Mouse (Mus musculus): ENCODE measurements around the gene Hspg2. TPM values are rescaled to one million over a fixed set of nuclear protein-coding genes. Genes with fewer than 3 reads are reported as not detected.
"Not testable (repeated sequence)": the region's sequence is repeated elsewhere in the genome, so short reads cannot be mapped to it uniquely, and the experiment has no call there.

Gene Hspg2
- total RNA-seq, 2 experiments from 2014 or later, result 11.6 to 12.9 TPM

DNA sequence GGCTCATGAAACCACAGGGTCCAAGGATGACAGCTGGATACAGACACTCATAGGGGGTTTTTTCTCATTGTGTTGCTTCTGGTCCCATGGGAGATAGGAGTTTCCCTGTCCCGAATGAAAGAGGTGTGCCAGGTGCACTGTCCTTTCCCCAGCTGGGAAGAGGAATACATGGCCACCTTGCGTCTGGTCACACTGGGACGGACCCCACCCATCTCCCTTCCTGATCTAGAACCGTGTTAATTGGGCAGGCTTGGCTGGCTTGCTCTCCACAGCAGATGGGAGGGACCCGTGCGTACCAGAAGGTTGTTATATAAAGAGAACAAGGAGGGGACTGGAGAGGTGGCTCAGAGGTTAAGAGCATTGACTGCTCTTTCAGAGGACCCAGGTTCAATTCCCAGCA lies 59.3 kb downstream of the Hspg2 start:
- intact Hi-C loops (cut with DNase I), result no loop called here

DNA sequence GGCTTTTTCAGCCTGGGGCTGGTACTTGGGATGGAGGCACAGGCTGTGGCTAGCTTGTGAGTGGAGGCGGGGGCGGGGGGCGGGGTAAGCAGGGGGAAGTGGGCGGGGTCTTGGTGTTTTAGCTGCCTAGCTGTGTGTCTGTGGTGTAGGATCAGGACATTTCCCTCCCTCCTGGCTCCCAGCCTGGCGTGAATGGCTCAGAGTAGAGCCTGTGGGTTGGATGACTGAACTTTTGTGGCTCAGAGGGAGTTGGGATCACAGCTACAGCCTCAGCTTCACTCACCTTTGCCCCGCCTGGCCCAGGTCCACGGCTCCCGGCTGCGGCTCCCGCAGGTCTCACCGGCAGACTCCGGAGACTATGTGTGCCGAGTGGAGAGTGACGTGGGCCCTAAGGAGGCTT lies 71.8 kb downstream of the Hspg2 start:
- intact Hi-C loops (cut with DNase I), result no loop called here
- DNase-seq (ENCODE audit: low spot score in 2 of 2), result no peak

More for the DNA sequence above, 59.3 kb downstream of the Hspg2 start:
- no peak for DNase-seq (ENCODE audit: low spot score in 2 of 2)

- intact Hi-C loops (cut with DNase I), result no loop called here
Measured at GRCm38 (mm10) chr4:137542968-137543367, 74.4 kb downstream of the Hspg2 start.

GRCm38 (mm10) chr4:137545568-137545967 lies 77.0 kb downstream of the Hspg2 start:
- intact Hi-C loops (cut with DNase I), result no loop called here
- DNase-seq (ENCODE audit: low spot score in 2 of 2), result no peak

More at GRCm38 (mm10) chr4:137542968-137543367, 74.4 kb downstream of the Hspg2 start:
- DNase-seq (ENCODE audit: low spot score in 2 of 2), result no peak

DNA sequence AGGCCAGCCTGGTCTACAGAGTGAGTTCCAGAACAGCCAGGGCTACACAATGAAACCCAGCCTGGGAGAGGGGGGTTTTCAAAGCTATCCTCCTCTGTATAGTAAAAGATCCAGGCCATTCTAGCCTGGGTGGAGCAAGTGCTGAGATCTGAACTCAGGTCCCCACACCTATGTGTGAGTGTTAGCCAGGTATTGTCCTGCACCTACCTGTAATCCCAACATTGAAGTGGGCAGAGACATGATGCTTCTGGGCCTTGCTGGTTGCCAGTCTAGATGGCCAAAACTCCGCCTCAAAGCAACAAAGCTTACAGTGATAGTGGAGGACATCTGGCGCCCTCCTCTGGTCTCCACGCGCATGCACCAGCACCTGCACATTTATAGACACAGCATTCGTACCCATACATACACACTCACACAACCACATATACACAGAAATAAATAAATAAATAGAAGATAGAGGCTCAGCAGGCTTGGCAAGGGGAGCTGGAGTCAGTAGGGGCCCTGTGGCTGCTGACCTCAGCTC lies 77.5 kb downstream of the Hspg2 start:
- intact Hi-C loops (cut with DNase I), result no loop called here
- DNase-seq (ENCODE audit: low spot score in 2 of 2), result peak; percentile 36 to 50

- DNase-seq (ENCODE audit: low spot score in 2 of 2), result no peak
- intact Hi-C loops (cut with DNase I), result no loop called here
Measured at GRCm38 (mm10) chr4:137553466-137553865, 84.9 kb downstream of the Hspg2 start.

- no peak for DNase-seq (ENCODE audit: low spot score in 2 of 2)
- intact Hi-C loops (cut with DNase I), result no loop called here
Measured at GRCm38 (mm10) chr4:137556673-137557210, 88.2 kb downstream of the Hspg2 start.

DNA sequence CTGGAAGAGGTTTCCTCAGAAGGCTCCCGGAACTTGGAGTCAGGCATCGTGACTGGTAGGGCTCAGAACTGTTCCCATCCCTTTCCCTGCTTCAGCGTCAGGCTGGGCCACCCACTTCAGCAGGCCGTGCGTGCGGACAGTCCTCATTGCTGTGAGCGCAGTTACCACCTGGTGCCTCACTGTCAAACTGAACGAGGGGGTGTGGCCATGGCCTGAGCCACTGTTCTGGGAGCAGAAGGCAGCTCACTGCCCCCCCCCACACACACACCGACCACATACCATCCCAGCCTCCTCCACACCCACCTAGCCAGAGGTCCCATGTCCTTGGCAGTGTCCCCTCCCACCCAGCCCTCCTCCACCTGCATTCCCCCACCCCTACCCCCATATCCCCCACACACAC lies 101.3 kb downstream of the Hspg2 start:
- DNase-seq (ENCODE audit: low spot score in 2 of 2), result no peak
- intact Hi-C loops (cut with DNase I), result no loop called here

DNA sequence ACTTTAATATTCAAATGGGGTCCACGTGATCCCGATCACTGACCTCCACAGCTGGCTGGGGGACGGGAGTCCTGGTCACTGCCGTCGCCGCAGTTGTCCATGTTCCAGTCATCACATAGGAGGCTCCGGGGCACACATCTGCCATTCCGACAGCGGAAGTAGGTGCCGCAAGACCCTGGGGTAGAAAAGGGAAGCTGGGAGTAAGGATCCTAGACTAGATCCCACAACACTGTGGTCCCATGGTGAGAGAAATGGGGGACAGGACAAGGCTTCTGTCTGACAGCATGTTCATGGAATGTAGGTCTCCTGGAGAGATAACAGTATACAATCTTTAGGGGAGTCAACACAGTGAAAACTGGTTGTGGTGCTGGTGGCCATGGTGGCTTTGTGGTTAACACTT lies 105.9 kb downstream of the Hspg2 start, which contains the start of gene Ldlrad2:
Gene Ldlrad2 (minus strand): TSS at position 101 of the 400 bp plus-strand sequence.
- intact Hi-C loops (cut with DNase I), result no loop called here
- no peak for DNase-seq (ENCODE audit: low spot score in 2 of 2)

GRCm38 (mm10) chr4:137577486-137577885 lies 108.9 kb downstream of the Hspg2 start:
- intact Hi-C loops (cut with DNase I), result loop anchor here (5.0 kb wide), 1 partner anchor 130 kb away; no protein-coding TSS in a partner anchor
- no peak for DNase-seq (ENCODE audit: low spot score in 2 of 2)

GRCm38 (mm10) chr4:137578181-137578845 lies 109.7 kb downstream of the Hspg2 start:
- peak in 1 of 2 experiments; percentile 27 for DNase-seq (ENCODE audit: low spot score in 2 of 2)
- intact Hi-C loops (cut with DNase I), result loop anchor here (5.0 kb wide), 1 partner anchor 131 kb away; no protein-coding TSS in a partner anchor

DNA sequence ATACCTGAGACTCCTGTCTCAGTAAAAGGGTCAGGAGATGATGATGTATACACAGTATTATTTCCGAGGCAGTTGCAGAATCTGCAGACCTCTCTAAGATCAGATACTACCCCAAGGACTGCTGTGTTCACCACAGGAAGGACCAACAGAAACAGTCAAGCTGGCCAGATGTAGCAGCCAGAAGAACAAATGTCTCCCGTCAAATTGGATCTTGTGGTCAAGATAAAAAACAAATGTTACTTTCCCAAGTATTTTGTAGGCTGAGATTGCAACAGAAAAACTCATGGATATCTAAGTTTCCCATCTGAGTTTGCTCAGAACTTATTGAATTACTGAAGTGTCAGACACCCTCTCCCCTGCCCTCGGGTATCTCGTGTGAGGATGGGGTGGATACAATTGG lies 111.2 kb downstream of the Hspg2 start:
- DNase-seq (ENCODE audit: low spot score in 2 of 2), result no peak
- intact Hi-C loops (cut with DNase I), result loop anchor here (5.0 kb wide), 1 partner anchor 132 kb away; no protein-coding TSS in a partner anchor

- no peak for DNase-seq (ENCODE audit: low spot score in 2 of 2)
- intact Hi-C loops (cut with DNase I), result no loop called here
Measured at GRCm38 (mm10) chr4:137580299-137580698, 111.7 kb downstream of the Hspg2 start.

DNA sequence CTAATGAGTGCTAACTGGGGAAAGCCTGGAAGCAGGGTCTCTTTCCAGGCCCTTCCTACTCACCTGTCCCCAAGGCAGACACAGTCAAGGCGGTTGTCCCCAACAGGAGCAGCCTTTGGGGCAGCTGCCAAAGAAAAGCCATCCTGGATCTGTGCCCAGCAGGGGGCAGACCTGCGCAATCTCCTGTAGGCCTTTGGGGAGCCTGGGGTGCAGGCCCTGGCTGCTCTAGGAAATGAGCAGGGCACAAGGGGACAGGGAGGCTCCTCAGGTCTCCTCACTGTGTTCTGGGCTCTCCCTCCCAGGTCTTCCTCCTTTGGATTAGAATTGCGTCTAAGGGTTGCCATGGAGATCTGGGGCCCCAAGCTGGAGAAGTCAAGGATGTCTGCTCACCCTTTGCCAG lies 113.2 kb downstream of the Hspg2 start:
- DNase-seq (ENCODE audit: low spot score in 2 of 2), result no peak
- intact Hi-C loops (cut with DNase I), result no loop called here

GRCm38 (mm10) chr4:137589095-137589494 lies 120.5 kb downstream of the Hspg2 start:
- intact Hi-C loops (cut with DNase I); DNase-seq (ENCODE audit: low spot score in 2 of 2): not testable (repeated sequence)

DNA sequence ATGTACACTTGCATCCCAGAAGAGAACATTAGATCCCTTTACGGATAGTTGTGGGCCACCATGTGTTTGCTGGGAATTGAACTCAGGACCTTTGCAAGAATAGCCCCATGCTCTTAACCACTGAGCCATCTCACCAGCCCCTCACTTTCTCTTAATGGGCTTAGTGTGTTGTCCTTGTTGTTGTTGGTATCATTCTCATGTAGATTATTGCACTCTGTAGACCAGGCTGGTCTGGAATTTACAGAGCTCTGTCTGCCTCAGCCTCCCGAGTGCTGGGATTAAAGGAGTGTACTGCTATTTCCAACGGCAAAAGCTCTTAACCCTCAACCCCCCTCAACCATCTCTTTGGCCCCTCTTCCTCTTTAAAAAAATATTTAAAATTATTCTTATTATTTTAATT lies 121.0 kb downstream of the Hspg2 start:
- intact Hi-C loops (cut with DNase I), result no loop called here
- DNase-seq (ENCODE audit: low spot score in 2 of 2), result no peak

DNA sequence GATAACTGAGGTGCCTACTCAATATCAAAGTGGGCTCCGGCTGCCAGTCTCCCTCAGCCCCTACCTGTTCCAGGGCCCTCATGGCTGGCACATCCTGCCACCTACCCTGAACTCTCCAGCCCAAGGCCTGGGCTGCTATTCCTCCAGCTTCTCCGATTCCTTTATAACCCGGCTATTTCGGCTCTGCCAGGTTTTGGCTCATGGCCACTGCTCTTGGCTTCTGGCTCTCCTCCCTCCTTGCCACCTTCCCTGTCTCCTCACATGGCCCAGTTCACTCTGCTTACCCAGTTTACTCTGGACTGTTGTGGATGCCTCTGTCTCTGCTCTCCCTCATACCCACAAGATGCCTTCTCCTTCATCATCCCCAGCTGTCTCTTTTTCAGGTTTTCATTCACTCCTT lies 122.4 kb downstream of the Hspg2 start:
- no peak for DNase-seq (ENCODE audit: low spot score in 2 of 2)
- intact Hi-C loops (cut with DNase I), result no loop called here

- peak; percentile 99 to 100 for DNase-seq (ENCODE audit: low spot score in 2 of 2)
- intact Hi-C loops (cut with DNase I), result no loop called here
Measured at GRCm38 (mm10) chr4:137593601-137594495, 125.3 kb downstream of the Hspg2 start, which contains the start of gene Usp48. Gene Usp48 (plus strand): TSS chr4:137593755.

GRCm38 (mm10) chr4:137594496-137595270 lies 126.1 kb downstream of the Hspg2 start:
- intact Hi-C loops (cut with DNase I), result no loop called here
- DNase-seq (ENCODE audit: low spot score in 2 of 2), result peak in 1 of 2 experiments; percentile 38

All from left cerebral cortex, postnatal 14 days (tissue).